Mouse (Mus musculus) v-Abl transformed pro-B cells (cell line): Measurements from ENCODE around the gene Selenok.

Source experiments
- in situ Hi-C, 2 experiments: fragments of 400-800 bp; cut with MboI; formaldehyde crosslinking; loops; one replicate each; pipeline ENCODE4 v1.15.1; 2025; ENCODE audit not compliant: unreplicated experiment in 2 of 2

The Selenok gene

GRCm38 (mm10) chr14:29987276-29987675, 19.2 kb downstream of the Selenok start:
- in situ Hi-C loops = loop anchor here in 1 of 2 experiments (10.0 kb wide), 1 partner anchor 528 kb away; no protein-coding TSS in a partner anchor

DNA sequence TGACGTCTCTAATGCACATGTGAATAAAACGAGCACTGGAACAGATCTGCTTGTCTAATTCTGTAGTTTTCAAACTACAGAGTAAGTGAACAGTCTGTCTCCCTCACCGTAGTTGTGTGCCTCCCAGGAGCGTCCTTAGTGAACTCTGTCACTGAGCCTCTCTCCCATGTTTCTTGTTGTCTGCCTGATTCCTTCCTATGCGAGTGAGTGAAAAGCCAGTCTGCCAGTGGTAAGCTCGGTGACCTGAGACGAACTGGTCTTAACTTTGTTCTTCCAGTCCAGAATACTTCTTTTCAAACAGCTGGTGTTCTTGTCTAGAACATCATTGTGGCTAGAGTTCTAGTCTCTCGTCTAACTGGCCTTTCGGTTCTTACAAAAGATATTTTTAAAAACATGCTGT, 19.6 kb downstream of the Selenok start:
- in situ Hi-C loops = loop anchor here in 1 of 2 experiments (10.0 kb wide), 1 partner anchor 527 kb away; no protein-coding TSS in a partner anchor

GRCm38 (mm10) chr14:29988337-29988736, 20.2 kb downstream of the Selenok start:
- in situ Hi-C loops = loop anchor here in 1 of 2 experiments (10.0 kb wide), 1 partner anchor 526 kb away; no protein-coding TSS in a partner anchor

DNA sequence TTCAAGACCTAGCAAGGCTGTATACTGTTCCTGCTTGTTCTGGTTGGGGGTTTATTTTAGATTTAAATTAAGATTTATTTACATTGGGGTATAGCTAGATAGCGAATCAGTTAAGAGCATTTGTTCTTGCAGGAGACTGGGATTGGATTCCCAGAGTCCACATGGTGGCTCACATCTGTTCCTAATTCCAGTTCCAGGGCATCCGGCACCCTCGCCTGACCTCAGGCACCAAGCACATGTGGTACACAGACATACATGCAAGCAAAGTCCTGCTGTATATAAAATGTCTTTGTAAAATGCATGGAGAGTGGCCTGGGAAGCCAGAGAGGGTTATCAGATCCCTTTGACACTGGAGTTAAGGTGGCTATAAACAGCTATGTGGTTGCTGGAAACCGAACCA, 26.9 kb downstream of the Selenok start:
- in situ Hi-C loops = no loop called here

DNA sequence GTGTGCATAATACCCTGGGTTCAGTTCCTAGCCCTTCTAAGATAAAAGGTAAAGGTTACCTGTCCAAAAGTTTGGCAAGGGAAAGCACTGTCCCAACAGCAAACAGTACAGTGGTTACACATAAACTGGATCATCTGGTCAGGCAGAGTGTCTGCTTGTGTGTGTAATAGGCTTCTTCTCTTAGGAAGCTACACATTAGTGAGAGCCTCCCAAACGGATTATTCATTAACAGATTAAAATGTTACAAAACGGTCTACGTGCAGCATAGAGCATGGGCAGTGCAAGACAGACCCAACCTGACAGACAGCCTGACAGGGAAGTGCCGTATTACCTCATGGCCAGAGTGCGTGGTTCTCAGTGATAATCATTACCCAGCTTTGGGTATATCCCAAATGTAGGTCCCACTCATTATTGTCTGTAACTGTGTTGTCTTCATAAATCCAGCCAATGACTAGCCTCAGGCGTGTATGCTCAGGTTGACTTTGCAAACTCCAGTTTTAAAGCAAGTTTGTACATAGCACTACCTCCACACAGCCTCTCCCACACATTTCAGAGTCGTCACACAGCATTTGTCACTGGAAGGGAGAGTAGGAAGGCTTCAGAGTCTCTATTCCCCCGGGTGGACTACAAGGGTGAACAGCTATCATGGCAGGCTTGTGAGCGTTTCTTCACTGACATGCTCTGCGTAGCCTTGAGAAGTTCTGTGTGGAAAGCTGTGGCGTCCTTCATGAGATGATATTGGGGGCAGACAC, 28.1 kb downstream of the Selenok start:
- in situ Hi-C loops = no loop called here

DNA sequence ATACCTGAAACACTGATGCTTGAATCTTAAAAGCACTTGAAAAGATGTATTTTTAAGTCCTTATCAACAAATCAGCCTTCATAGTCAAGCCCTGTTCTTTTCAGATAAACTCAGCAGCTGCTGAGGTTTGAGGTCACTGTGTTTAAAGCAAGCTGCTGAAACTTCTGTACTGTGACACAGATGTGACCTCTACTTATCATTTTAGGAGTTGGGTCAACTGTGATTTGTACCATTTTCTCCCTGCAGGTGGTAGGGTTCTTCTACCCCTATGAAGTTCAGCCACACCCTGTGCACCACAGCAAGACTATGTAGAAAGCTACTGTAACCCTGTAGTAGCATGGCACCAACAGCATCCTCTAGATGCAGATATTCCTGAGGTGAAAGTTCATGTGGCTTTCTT, 29.2 kb downstream of the Selenok start:
- in situ Hi-C loops = no loop called here

DNA sequence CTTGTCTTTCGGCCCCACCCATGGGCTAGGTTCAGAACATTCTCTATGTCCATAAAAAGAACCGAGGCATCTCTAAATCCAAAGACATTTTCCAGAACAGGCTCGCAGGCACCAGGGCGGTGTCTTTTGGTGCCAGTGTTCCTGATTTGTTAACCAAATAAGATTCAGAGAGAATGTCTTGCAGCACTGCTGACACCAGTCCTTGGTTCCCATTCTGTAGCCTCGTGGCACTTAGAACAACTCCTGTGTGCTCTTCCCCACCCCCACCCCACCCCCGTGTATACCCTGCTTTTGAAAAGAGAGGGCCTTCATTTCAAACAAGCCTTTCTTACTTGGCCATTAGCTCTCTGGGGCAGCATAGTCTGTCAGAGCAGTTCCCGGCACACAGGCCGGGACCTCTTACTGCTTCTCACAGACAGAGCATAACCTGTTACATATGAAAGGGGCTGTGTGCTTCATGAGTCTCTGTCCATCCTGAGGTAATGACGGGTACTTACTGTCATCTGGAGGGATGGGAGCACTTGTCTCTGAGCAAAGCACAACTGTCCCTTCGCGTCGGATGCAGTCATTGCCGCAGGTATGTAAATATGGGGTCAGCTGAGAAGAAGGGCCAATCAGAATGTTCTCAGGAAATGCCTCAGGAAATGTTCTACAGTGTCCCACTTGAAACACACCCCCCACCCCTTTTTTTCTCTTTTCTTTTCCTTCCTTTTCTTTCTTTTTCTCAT, 30.8 kb downstream of the Selenok start:
- in situ Hi-C loops = no loop called here

DNA sequence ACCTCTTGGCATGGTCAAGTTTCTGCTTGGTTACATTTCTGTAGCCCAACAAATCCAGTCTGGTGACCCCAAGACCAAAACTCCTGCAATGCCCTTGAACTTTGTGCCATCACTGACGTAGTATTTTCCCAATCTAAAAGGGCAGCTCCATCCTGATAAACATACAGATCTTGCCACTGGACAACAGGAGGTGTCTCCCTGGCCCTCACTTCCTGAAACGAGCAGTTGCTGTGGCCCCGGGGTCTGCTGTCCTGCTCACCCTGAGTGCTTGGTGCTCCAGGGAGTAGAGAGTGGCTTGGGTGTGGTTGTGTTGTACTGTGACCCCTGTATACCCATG, 31.3 kb downstream of the Selenok start:
- in situ Hi-C loops = no loop called here

GRCm38 (mm10) chr14:30008733-30009575, 40.8 kb downstream of the Selenok start, which contains the start of the genes Il17rb and Chdh:
TSS of gene Il17rb (minus strand) at chr14:30008896.
TSS of gene Chdh (plus strand) at chr14:30009023.
- in situ Hi-C loops = no loop called here

DNA sequence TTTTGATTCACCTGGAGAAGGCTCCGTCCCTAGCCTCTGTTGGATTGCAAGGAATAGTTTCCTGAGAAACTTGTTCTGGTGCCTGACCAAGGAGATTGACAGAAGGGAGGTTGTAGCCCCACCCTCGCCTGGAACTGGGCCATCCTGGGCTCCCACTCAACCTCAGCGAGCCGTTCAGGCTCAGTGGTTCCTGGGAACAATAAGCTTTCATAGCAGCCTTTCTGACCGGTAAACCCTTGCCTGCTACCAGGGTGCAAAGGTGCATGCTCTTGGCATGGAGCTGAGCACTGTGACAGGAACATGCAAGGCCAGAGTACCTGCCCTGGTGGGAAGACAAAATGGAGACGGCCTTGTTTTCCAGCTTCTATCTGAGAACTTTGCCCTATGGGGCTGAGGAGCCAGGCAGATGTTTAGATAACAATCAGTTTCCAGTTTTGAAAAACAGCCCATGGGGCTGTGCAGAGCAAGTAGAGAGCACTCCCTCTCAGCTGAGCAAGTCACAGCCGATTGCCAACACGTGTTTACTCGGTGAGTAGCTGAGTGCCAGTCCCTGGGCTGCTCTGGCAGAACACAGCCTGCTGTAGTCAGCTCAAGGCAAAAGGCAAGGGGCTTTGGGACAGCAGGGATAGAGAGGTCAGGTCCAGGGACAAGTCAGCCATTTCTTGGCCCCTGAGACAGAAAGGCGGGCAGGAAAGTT, 41.9 kb downstream of the Selenok start:
- in situ Hi-C loops = no loop called here

DNA sequence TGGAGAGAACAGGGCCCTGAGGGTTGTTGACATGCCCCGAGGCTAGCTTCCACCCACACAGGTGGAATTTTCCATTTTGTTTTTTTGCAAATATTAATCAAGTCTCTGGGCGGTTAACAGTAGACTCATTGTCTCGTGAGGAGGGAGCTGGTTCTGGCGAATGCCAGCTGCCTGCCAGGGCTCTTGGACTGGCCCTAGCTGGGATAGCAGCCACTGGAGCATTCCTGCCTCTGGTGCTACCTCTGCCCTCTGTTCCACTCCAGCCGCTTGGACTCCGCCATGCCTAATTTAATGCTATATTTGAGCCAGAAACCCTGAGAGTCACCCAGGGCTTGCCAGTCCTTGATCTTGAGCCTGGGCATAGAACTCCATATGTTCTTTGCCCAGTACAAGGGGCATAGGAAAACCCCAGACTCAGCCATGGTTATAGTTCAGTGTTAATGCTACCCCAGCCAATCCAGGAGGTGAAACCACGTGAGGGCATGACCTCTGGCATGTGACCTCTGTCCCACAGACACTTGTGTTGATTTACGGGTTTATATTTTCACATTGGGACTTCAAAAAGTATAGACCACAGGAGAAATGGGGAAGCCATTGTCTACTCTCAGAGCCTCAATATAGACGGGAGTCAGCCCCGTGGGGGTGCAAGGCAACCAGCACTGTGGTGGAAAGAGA, 43.9 kb downstream of the Selenok start:
- in situ Hi-C loops = no loop called here

- in situ Hi-C loops = no loop called here
Observed at GRCm38 (mm10) chr14:30014487-30014886, 46.4 kb downstream of the Selenok start.

GRCm38 (mm10) chr14:30015008-30015407, 46.9 kb downstream of the Selenok start:
- in situ Hi-C loops = no loop called here

DNA sequence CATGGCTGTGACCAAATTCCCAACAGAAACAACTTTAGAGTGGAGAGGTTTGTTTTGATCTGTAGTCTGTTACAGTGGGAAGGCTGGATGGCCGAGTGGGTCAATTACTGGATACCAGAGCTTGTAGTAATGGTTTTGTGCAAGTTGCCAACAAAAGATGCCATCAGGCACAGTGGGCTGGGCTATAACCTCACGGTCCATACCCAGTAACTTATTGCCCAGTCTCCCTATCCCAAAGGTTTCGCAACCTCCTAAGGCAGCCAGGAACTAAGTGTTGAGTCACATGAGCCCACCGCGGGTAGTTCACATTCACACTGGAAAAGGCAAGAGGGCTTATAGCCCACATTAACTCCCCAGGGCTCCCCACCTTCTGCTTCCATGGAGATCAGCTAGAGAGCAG, 48.6 kb downstream of the Selenok start:
- in situ Hi-C loops = no loop called here

DNA sequence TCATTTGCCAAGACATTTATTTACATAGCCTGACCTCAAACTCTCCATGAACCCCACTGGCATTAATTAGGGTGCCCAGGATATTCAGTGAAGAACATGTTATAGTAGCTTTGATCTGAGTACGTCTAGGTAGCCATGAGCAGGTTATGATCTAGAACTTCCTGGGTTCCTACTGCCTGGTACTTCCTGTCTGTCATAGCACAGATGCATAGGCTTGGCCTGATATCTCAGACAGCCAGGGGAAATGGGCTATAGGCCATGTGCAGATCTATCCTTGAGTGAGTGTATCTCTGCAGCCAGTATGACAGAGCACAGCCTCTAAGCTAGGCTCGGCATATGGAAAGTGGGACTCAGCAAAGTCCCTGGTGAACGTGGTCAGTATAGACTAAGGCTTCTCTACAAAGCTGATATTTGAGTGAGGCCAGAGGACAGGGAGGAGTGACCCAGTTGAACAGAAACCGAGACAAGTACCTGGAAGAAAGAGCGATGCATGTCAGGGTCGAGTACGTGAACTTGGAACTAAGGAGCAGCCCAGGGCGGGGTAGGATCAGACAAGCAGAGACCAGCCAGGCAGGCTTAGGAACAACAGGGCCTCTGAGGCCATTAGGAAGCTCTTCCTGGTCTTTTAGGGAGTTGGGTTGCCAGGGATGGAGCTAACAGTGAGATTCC, 49.8 kb downstream of the Selenok start:
- in situ Hi-C loops = no loop called here

- in situ Hi-C loops = no loop called here
Observed at GRCm38 (mm10) chr14:30018463-30018801, 50.3 kb downstream of the Selenok start.

- in situ Hi-C loops = no loop called here
Observed at GRCm38 (mm10) chr14:30018846-30019245, 50.7 kb downstream of the Selenok start.

- in situ Hi-C loops = no loop called here
Observed at GRCm38 (mm10) chr14:30019375-30019774, 51.3 kb downstream of the Selenok start.

GRCm38 (mm10) chr14:30019792-30020575, 51.9 kb downstream of the Selenok start:
- in situ Hi-C loops = no loop called here
